Mouse (Mus musculus): ENCODE results near the gene Atp7b.
A peak's percentile ranks its signal among the peaks of the same experiment; 100 is the strongest.

DNA sequence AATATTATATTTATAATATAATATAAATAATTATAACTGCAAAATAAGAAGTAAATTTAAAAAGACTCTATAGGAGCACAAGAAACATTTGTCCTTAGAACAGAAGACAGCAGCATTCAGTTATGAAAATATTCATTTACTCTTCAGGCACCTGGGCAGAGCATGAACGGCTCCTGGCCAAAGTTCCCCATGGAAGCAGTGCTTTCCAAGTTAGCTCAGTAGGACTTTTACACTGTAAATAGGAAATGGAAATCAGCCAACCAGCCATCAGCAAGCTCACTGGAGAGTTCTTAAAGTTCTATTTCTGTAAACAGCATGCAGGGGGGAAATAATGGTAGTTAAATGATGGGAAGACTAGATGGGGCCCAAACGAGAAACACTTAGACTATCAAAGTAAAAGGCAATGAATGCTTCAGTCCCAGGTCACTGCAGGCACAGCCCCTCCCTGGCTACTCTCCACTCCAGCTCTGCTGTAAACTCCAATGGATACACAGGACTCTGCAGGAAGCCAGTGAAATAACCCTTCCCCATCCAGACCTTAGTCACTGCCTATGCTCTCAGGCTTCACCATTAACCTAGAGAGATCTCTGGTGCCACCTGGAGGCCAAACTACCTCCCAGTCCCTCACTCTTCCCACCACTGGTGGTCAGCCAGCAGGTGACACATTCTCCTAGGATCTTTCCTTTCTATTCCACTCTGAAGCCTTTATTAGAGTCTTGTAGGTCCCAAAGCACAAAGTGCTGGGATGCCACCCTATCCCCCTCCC, 12.2 kb downstream of the Atp7b start:
- TF ChIP-seq CTCF (IDR thresholded peaks at IDR 0.05; ENCODE audit: borderline replicate concordance, insufficient read depth, low read length) (peak; percentile 37; the same call in 1 of the 2 replicates), POLR2A (IDR thresholded peaks at IDR 0.05; ENCODE audit: low read depth, low read length) (no peak)

Data from embryonic fibroblast, embryonic 13.5 days (primary cell).